Mouse (Mus musculus): ENCODE data around the gene Tmcc3. TPM values are rescaled to one million over a fixed set of nuclear protein-coding genes. Genes with fewer than 3 reads are reported as not detected.

The Tmcc3 gene
- polyA plus RNA-seq (2014; fragmentation: Nextera tagmentation; extraction: Ambion mirVana): 9.7 and 11.3 TPM in 2 replicates

- no peak for ATAC-seq (ENCODE audit: low FRiP score, low TSS enrichment)
- H3K9me3 ChIP-seq (ENCODE audit: control insufficient read depth, low read length): no peaks in the 10 kb centered on the region
- no peaks in the 10 kb centered on the region for H3K27me3 ChIP-seq (ENCODE audit: control insufficient read depth, insufficient read depth, low read length)
- peaks cover 14% of the 10 kb centered on the region for H3K4me1 ChIP-seq (ENCODE audit: control insufficient read depth, insufficient read depth, low read length)
- H3K4me2 ChIP-seq (ENCODE audit: low read length): peak within 1 kb of the TSS; percentile 94
- H3K27ac ChIP-seq (replicated peaks; ENCODE audit: low read depth, low read length): 0 out of 2 replicates have a peak within 1 kb of the TSS, but pooled peaks have one; percentile 20
- 2% methylated on average over 19 of the region's 19 CpGs for WGBS
- H3K9ac ChIP-seq (replicated peaks; ENCODE audit: low read length): peak within 1 kb of the TSS; percentile 52
- H3K4me3 ChIP-seq (replicated peaks; ENCODE audit: low read depth, low read length): peak within 1 kb of the TSS; percentile 43
- no peaks in the 10 kb centered on the region for H3K36me3 ChIP-seq (ENCODE audit: control insufficient read depth, insufficient read depth, low read length)
- DNase-seq: no peak
Measured at GRCm38 (mm10) chr10:94311511-94312006, at the start of gene Tmcc3. Tmcc3 (plus strand) TSS chr10:94311949.

- ATAC-seq (ENCODE audit: low FRiP score, low TSS enrichment) (no peak), DNase-seq (no peak)
- Histone ChIP-seq H3K27ac (replicated peaks; ENCODE audit: low read depth, low read length) (no peak overlapping the region), H3K27me3 (ENCODE audit: control insufficient read depth, insufficient read depth, low read length) (no peaks in the 10 kb centered on the region), H3K4me3 (replicated peaks; ENCODE audit: low read depth, low read length) (no peak overlapping the region), H3K9me3 (ENCODE audit: control insufficient read depth, low read length) (no peaks in the 10 kb centered on the region), H3K36me3 (ENCODE audit: control insufficient read depth, insufficient read depth, low read length) (no peaks in the 10 kb centered on the region), H3K4me2 (ENCODE audit: low read length) (no peak overlapping the region), H3K4me1 (ENCODE audit: control insufficient read depth, insufficient read depth, low read length) (0 out of 2 replicates have a peak, but pooled peaks cover 6% of the 10 kb centered on the region), H3K9ac (replicated peaks; ENCODE audit: low read length) (no peak overlapping the region)
- 94% methylated on average over 13 of the region's 13 CpGs for WGBS
Measured at GRCm38 (mm10) chr10:94262646-94263045, 49.1 kb upstream of the Tmcc3 start.

- Histone ChIP-seq H3K9ac (replicated peaks; ENCODE audit: low read length) (no peak overlapping the region), H3K36me3 (ENCODE audit: control insufficient read depth, insufficient read depth, low read length) (no peaks in the 10 kb centered on the region), H3K4me1 (ENCODE audit: control insufficient read depth, insufficient read depth, low read length) (0 out of 2 replicates have a peak, but pooled peaks cover 6% of the 10 kb centered on the region), H3K4me2 (ENCODE audit: low read length) (no peak overlapping the region), H3K27me3 (ENCODE audit: control insufficient read depth, insufficient read depth, low read length) (no peaks in the 10 kb centered on the region), H3K9me3 (ENCODE audit: control insufficient read depth, low read length) (no peaks in the 10 kb centered on the region), H3K4me3 (replicated peaks; ENCODE audit: low read depth, low read length) (no peak overlapping the region), H3K27ac (replicated peaks; ENCODE audit: low read depth, low read length) (no peak overlapping the region)
- no peak for ATAC-seq (ENCODE audit: low FRiP score, low TSS enrichment)
- DNase-seq: no peak
- WGBS: 75% methylated on average over 3 of the region's 3 CpGs
Measured at GRCm38 (mm10) chr10:94263211-94263610, 48.5 kb upstream of the Tmcc3 start.

GRCm38 (mm10) chr10:94265656-94266542 lies 45.9 kb upstream of the Tmcc3 start:
- Histone ChIP-seq H3K9ac (replicated peaks; ENCODE audit: low read length) (no peak overlapping the region), H3K9me3 (ENCODE audit: control insufficient read depth, low read length) (no peaks in the 10 kb centered on the region), H3K27me3 (ENCODE audit: control insufficient read depth, insufficient read depth, low read length) (no peaks in the 10 kb centered on the region), H3K4me1 (ENCODE audit: control insufficient read depth, insufficient read depth, low read length) (0 out of 2 replicates have a peak, but pooled peaks cover 6% of the 10 kb centered on the region), H3K4me3 (replicated peaks; ENCODE audit: low read depth, low read length) (no peak overlapping the region), H3K36me3 (ENCODE audit: control insufficient read depth, insufficient read depth, low read length) (no peaks in the 10 kb centered on the region), H3K27ac (replicated peaks; ENCODE audit: low read depth, low read length) (peak overlapping the region; percentile 1; the same call in 1 of the 2 replicates), H3K4me2 (ENCODE audit: low read length) (no peak overlapping the region)
- WGBS: 52% methylated on average over 17 of the region's 17 CpGs
- ATAC-seq (ENCODE audit: low FRiP score, low TSS enrichment): no peak
- DNase-seq: no peak

GRCm38 (mm10) chr10:94275321-94275720 lies 36.4 kb upstream of the Tmcc3 start:
- WGBS: 27% methylated on average over 3 of the region's 3 CpGs
- H3K4me1 ChIP-seq (ENCODE audit: control insufficient read depth, insufficient read depth, low read length): peaks cover 12% of the 10 kb centered on the region; the same call in 1 of the 2 replicates
- DNase-seq (no peak), ATAC-seq (ENCODE audit: low FRiP score, low TSS enrichment) (no peak)
- H3K27ac ChIP-seq (replicated peaks; ENCODE audit: low read depth, low read length): no peak overlapping the region
- no peaks in the 10 kb centered on the region for H3K9me3 ChIP-seq (ENCODE audit: control insufficient read depth, low read length)
- H3K4me3 ChIP-seq (replicated peaks; ENCODE audit: low read depth, low read length): no peak overlapping the region
- no peaks in the 10 kb centered on the region for H3K27me3 ChIP-seq (ENCODE audit: control insufficient read depth, insufficient read depth, low read length)
- no peak overlapping the region for H3K9ac ChIP-seq (replicated peaks; ENCODE audit: low read length)
- no peaks in the 10 kb centered on the region for H3K36me3 ChIP-seq (ENCODE audit: control insufficient read depth, insufficient read depth, low read length)
- no peak overlapping the region for H3K4me2 ChIP-seq (ENCODE audit: low read length)

- Histone ChIP-seq H3K9me3 (ENCODE audit: control insufficient read depth, low read length) (no peaks in the 10 kb centered on the region), H3K27me3 (ENCODE audit: control insufficient read depth, insufficient read depth, low read length) (no peaks in the 10 kb centered on the region), H3K9ac (replicated peaks; ENCODE audit: low read length) (no peak overlapping the region), H3K4me3 (replicated peaks; ENCODE audit: low read depth, low read length) (no peak overlapping the region), H3K36me3 (ENCODE audit: control insufficient read depth, insufficient read depth, low read length) (no peaks in the 10 kb centered on the region), H3K27ac (replicated peaks; ENCODE audit: low read depth, low read length) (no peak overlapping the region), H3K4me2 (ENCODE audit: low read length) (no peak overlapping the region), H3K4me1 (ENCODE audit: control insufficient read depth, insufficient read depth, low read length) (peaks cover 12% of the 10 kb centered on the region; the same call in 1 of the 2 replicates)
- ATAC-seq (ENCODE audit: low FRiP score, low TSS enrichment) (no peak), DNase-seq (no peak)
- 52% methylated on average over 2 of the region's 2 CpGs for WGBS
Measured at GRCm38 (mm10) chr10:94276511-94276910, 35.2 kb upstream of the Tmcc3 start.

GRCm38 (mm10) chr10:94282179-94282578 lies 29.6 kb upstream of the Tmcc3 start:
- Histone ChIP-seq H3K4me1 (ENCODE audit: control insufficient read depth, insufficient read depth, low read length) (peaks cover 12% of the 10 kb centered on the region; the same call in 1 of the 2 replicates), H3K9me3 (ENCODE audit: control insufficient read depth, low read length) (no peaks in the 10 kb centered on the region), H3K4me3 (replicated peaks; ENCODE audit: low read depth, low read length) (no peak overlapping the region), H3K27ac (replicated peaks; ENCODE audit: low read depth, low read length) (no peak overlapping the region), H3K27me3 (ENCODE audit: control insufficient read depth, insufficient read depth, low read length) (no peaks in the 10 kb centered on the region), H3K36me3 (ENCODE audit: control insufficient read depth, insufficient read depth, low read length) (no peaks in the 10 kb centered on the region), H3K4me2 (ENCODE audit: low read length) (no peak overlapping the region), H3K9ac (replicated peaks; ENCODE audit: low read length) (no peak overlapping the region)
- peak; percentile 12 for DNase-seq
- WGBS: 80% methylated on average over 8 of the region's 8 CpGs
- no peak for ATAC-seq (ENCODE audit: low FRiP score, low TSS enrichment)

- Histone ChIP-seq H3K4me2 (ENCODE audit: low read length) (no peak overlapping the region), H3K27ac (replicated peaks; ENCODE audit: low read depth, low read length) (no peak overlapping the region), H3K9ac (replicated peaks; ENCODE audit: low read length) (no peak overlapping the region), H3K27me3 (ENCODE audit: control insufficient read depth, insufficient read depth, low read length) (no peaks in the 10 kb centered on the region), H3K4me3 (replicated peaks; ENCODE audit: low read depth, low read length) (no peak overlapping the region), H3K4me1 (ENCODE audit: control insufficient read depth, insufficient read depth, low read length) (peaks cover 12% of the 10 kb centered on the region; the same call in 1 of the 2 replicates), H3K9me3 (ENCODE audit: control insufficient read depth, low read length) (no peaks in the 10 kb centered on the region), H3K36me3 (ENCODE audit: control insufficient read depth, insufficient read depth, low read length) (no peaks in the 10 kb centered on the region)
- DNase-seq (no peak), ATAC-seq (ENCODE audit: low FRiP score, low TSS enrichment) (no peak)
- 88% methylated on average over 7 of the region's 7 CpGs for WGBS
Measured at GRCm38 (mm10) chr10:94282797-94283196, 29.0 kb upstream of the Tmcc3 start.

Measured in midbrain, embryonic 14.5 days (tissue).